Mouse (Mus musculus) thymus, adult 2 months (tissue): ENCODE results near the gene Sdc1.

ENCODE experiments used
- CTCF ChIP-seq: fragments of 200-500 bp; IDR thresholded peaks from 2 replicates; pipeline ENCODE4 v1.5.1; 2012; ENCODE audit warnings: mild to moderate bottlenecking, control low read depth, low read length, moderate library complexity, borderline replicate concordance; ENCODE audit not compliant: control insufficient read depth, poor library complexity, insufficient read depth; ENCODE audit errors: extremely low read depth
- POLR2A ChIP-seq: fragments of 200-500 bp; IDR thresholded peaks from 2 replicates; pipeline ENCODE4 v1.6.1; 2012; ENCODE audit warnings: mild to moderate bottlenecking, low read length, control low read depth, moderate library complexity; ENCODE audit not compliant: control insufficient read depth, poor library complexity, insufficient read depth; ENCODE audit errors: extremely low read depth

DNA sequence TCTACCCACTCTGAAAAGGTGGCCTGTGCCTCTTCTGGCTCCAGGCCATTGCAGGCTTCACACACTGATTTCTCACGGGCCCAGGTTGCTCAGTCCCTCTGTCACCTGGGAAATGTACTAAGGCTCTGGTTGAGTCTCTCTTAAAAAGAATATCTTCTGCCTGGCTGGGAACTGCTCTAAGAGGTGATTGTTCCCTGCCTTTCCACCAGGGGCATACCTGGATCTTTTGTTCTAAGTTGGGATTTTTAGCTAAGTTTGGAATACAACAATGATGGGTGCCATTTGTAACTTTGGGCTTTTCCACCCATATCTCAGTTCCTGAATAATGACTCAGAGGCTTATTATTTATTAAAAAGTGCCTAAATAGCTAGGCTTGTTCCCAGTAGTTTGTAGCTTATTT is 44.2 kb upstream of the Sdc1 start:
- no peak for TF ChIP-seq CTCF
- no peak for TF ChIP-seq POLR2A
